Mouse (Mus musculus) granulocyte monocyte progenitor cell, adult 5-6 weeks (primary cell): ENCODE data around the gene Gm6169. TPM values are rescaled to one million over a fixed set of nuclear protein-coding genes. Genes with fewer than 3 reads are reported as not detected.
A peak's percentile ranks its signal among the peaks of the same experiment; 100 is the strongest.
"Not testable (repeated sequence)": the region's sequence is repeated elsewhere in the genome, so short reads cannot be mapped to it uniquely, and the experiment has no call there.

Source experiments
- ATAC-seq: replicated peaks from 2 replicates; pipeline ENCODE4 v1.8.0; 2016; ENCODE audit warnings: mild to moderate bottlenecking, moderate TSS enrichment, inconsistent platforms; ENCODE audit not compliant: poor library complexity, severe bottlenecking
- total RNA-seq, 2 experiments: library from RNA; stranded (forward) in 1 of 2; stranded (reverse) in 1 of 2; fragments of 200-712, 200-1000 nt in 1 of 2; fragments of >200 nt in 1 of 2; fragmentation: Nextera tagmentation in 1 of 2; gene quantifications; 2 replicates each; pipeline ENCODE4 v1.2.3; 2014 to 2017

Gm6169 gene
- total RNA-seq, 2 experiments from 2014 or later, result 5.7 TPM; not detected in 1

GRCm38 (mm10) chr13:97070931-97071625 lies 28.0 kb downstream of the Gm6169 start:
- ATAC-seq, result peak; percentile 12; the same call in 1 of the 2 replicates

DNA sequence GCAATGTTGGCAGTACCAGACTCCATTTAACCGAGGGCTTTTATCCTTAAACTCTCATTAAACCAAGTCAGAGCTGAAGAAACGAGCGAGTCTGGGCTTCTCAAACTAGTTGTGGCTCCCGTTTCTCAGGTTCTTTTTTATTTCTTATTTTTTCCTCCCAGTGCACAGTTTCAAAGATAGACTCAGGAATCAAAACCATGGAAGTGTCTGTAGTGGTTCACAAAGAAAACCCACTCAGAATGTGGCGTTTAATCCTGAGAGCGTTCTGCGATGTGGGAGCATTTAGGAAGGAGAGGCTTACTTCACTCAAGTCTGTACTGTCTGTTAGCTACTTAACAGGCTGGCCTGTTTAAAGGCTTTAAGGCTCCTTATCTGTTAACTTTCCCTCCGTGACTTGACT lies 30.9 kb downstream of the Gm6169 start:
- ATAC-seq, result no peak

GRCm38 (mm10) chr13:97067691-97068090 lies 31.3 kb downstream of the Gm6169 start:
- no peak for ATAC-seq

DNA sequence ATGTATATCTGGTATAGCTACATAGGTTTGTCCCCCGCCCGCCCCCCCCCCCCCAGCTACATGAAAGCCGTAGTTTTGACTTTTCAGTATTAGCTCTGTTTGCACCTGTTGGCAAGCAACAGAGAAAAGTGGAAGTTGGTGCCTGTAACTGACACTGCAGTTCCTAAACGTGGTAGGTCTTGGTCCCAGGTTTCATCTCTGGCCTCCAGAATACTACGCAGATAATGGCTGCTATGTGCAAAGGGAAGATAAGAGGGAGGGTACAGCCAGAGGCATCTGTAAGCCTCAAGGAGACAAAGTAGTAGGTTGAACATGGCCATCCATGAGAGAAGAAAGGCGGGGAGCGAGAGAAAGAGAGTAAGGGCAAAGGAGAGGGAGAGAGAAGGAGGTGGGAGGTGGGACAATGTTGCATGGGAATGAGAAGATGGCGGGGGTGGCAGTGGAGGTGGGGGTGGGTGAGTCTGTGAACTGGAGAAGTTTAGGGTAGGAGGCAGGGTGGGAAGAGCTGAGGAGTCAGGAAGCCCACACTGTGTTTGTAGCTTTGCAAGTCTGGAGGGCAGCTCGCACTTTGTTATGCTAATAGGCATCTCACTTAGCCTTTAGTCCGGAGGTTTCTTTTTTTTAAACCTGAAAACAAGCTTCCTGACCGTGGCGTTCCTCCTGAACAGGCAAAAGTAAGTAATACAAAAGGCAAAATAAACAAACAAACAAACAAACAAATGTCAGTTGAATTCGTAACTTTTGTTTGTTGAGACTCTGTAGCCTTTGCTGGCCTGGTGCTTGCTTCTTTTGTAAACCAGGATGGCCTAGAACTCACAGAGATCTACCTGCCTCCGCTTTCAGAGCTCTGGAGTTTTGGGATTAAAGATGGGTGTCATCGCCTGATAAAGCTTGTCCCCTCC lies 32.1 kb downstream of the Gm6169 start, which contains the start of gene Fam169a:
Gene Fam169a (plus strand): TSS at position 638 of the 902 bp plus-strand sequence.
- ATAC-seq, result no peak

GRCm38 (mm10) chr13:97064844-97065621 lies 34.0 kb downstream of the Gm6169 start:
- ATAC-seq, result not testable (repeated sequence)

DNA sequence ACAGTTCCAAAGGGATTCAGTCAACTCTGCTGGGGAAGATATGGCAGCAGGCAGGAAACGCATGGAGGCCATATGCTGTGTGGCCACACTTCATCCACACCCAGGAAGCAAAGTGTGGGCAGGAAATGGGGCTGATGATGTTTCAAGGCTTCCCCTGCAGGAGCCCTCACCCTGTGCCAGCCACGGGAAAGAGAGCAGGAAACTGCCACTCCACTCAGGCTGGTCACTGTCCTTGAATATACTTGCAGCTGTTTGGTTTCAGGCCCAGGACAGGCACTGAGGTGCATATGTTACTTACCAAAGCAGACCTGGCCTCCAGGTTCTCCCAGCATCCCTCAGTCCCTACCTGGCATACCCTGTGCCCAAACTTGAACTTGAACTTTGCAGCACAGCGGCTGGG lies 34.6 kb downstream of the Gm6169 start:
- peak; percentile 75 for ATAC-seq

GRCm38 (mm10) chr13:97063431-97063830 lies 35.6 kb downstream of the Gm6169 start:
- peak; percentile 67 for ATAC-seq

DNA sequence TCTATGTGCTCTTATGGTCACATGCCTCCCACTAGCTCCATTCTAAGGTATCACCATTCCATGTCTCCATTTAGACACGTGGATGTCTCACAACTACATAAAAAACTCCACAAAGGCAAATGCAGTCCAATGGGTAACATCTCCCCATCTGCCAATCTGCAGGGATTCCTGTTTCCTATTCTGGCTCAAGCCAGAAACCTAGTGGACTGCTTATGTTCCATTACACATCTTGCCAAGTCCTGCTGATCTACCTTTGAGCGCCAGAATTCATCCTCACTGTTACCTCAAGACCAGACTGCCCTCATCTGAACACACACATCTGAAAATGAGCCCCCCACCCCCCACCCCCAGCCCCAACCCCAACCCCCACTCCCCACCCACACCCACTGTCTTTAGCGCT lies 36.9 kb downstream of the Gm6169 start:
- no peak for ATAC-seq

GRCm38 (mm10) chr13:97060331-97060730 lies 38.7 kb downstream of the Gm6169 start:
- no peak for ATAC-seq

DNA sequence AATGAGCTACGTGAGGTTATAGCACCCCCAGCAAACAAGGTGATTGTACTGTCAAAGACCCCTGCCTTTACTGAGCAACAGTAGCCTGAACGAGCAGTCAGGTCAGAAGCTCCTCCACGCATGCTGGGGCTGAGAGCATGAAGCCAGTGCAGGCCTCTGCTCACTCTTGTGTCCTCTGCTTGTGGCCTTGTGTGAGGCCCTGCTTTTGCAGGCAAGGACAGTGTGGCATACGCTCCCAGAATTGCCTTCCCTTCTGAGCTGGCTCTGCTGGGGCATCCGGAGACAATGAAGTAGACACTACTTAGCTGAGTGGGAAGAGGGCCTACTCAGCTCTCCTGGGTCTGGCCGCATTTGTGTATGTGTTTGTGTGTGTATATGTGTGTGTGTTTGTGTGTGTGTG lies 39.3 kb downstream of the Gm6169 start:
- no peak for ATAC-seq

DNA sequence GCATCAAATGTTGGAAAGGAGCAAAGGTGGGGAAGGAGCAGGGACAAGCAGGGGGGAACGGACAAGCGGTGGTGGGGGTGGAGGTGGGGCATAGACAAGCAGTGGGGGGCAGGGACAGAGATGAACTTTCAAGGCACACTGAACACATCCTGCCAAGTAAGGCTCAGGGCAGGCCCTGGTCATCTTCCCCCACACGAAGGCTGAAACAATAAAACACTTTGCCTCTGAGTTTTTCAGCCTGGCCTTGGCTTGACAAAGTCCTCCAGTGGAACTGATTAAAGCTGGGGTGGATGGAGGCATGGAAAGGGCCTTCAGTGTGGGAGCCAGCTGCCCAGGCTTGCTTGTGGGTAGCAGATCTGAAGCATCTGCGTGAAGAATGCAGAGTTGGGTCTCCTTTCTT lies 41.2 kb downstream of the Gm6169 start:
- ATAC-seq, result no peak

DNA sequence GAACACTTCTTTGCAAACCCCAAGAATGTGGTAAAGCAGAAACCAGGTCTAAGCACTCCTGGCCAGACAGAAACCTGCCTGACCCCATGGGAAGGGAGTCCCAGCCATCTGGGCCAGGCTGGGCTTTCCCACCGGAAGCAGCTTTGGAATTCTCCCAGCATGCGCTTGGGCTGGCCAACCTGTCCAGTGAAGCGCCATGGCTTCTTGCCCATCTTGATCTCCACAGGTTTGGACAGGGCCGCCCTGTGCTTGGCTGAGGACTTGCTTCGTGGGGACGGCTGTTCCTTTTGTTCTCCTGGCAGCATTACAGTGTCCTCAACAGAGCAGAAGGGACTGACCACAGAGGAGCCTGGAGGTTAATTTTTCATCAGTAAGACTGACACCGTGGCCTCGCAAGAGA lies 45.2 kb downstream of the Gm6169 start:
- ATAC-seq, result no peak

- peak; percentile 62 for ATAC-seq
These were observed 46.4 kb downstream of the Gm6169 start for GRCm38 (mm10) chr13:97052667-97053066.

DNA sequence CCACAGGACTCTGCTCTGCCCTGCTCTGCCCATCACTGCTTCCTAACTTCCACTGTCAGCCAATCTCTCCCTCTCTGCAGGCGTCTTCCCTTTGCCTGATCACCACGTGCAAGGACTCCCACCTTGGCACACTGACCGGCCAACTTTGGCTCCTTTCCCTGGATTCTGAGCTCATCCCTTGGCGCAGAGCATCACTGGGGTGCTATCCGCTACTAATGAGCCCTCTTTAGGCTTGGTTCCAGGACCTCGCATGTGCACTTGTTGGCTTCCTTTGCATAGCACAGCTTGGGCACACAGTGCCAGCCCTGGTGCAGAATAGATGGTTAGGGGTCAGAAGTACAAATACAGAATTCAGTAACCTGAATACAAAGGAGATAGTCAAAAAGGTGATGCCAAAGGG lies 47.9 kb downstream of the Gm6169 start:
- no peak for ATAC-seq

Other genes with a start within 250 kb of the Gm6169 start
- gene Gcnt4, start 174.5 kb downstream of the Gm6169 start, total RNA-seq (2014; fragmentation: Nextera tagmentation), result 0.69 and 1.1 TPM in 2 replicates
- gene Gcnt4, start 174.5 kb downstream of the Gm6169 start, total RNA-seq (2017), result 0.65 and 0.88 TPM in 2 replicates
- gene 1700029F12Rik, start 64.9 kb downstream of the Gm6169 start, total RNA-seq (2014; fragmentation: Nextera tagmentation), result not detected in 2 replicates
- gene 1700029F12Rik, start 64.9 kb downstream of the Gm6169 start, total RNA-seq (2017), result not detected in 2 replicates
- not detected in 2 replicates for gene Fam169a, start 32.0 kb downstream of the Gm6169 start, total RNA-seq (2014; fragmentation: Nextera tagmentation)
- gene Fam169a, start 32.0 kb downstream of the Gm6169 start, total RNA-seq (2017), result 0.47 and 0.88 TPM in 2 replicates
- 24.2 and 25.0 TPM in 2 replicates for gene Gfm2, start 38.7 kb upstream of the Gm6169 start, total RNA-seq (2014; fragmentation: Nextera tagmentation)
- 27.9 and 38.1 TPM in 2 replicates for gene Gfm2, start 38.7 kb upstream of the Gm6169 start, total RNA-seq (2017)
- 192 and 208 TPM in 2 replicates for gene Nsa2, start 38.7 kb upstream of the Gm6169 start, total RNA-seq (2014; fragmentation: Nextera tagmentation)
- gene Nsa2, start 38.7 kb upstream of the Gm6169 start, total RNA-seq (2017), result 335 and 341 TPM in 2 replicates
- gene Hexb, start 99.1 kb upstream of the Gm6169 start, total RNA-seq (2014; fragmentation: Nextera tagmentation), result 27.7 and 33.3 TPM in 2 replicates
- gene Hexb, start 99.1 kb upstream of the Gm6169 start, total RNA-seq (2017), result 31.8 and 32.1 TPM in 2 replicates
- gene Enc1, start 141.9 kb upstream of the Gm6169 start, total RNA-seq (2014; fragmentation: Nextera tagmentation), result 1.3 and 3.8 TPM in 2 replicates
- 2.4 and 2.5 TPM in 2 replicates for gene Enc1, start 141.9 kb upstream of the Gm6169 start, total RNA-seq (2017)